Mouse (Mus musculus): ENCODE data around the gene Msh2. TPM values are rescaled to one million over a fixed set of nuclear protein-coding genes. Genes with fewer than 3 reads are reported as not detected.

Gene Msh2
- total RNA-seq (2012; rRNA removed), result 42.5 and 43.0 TPM in 2 replicates
- 10 to 100 TPM in 1 of 2 experiments, not detected in 1; 40.8 TPM for polyA plus RNA-seq (2012; ENCODE audit: insufficient read depth in 1 of 2, insufficient read length in 2 of 2, low read depth in 1 of 2, low replicate concordance in 2 of 2, missing spikeins in 1 of 2)

DNA sequence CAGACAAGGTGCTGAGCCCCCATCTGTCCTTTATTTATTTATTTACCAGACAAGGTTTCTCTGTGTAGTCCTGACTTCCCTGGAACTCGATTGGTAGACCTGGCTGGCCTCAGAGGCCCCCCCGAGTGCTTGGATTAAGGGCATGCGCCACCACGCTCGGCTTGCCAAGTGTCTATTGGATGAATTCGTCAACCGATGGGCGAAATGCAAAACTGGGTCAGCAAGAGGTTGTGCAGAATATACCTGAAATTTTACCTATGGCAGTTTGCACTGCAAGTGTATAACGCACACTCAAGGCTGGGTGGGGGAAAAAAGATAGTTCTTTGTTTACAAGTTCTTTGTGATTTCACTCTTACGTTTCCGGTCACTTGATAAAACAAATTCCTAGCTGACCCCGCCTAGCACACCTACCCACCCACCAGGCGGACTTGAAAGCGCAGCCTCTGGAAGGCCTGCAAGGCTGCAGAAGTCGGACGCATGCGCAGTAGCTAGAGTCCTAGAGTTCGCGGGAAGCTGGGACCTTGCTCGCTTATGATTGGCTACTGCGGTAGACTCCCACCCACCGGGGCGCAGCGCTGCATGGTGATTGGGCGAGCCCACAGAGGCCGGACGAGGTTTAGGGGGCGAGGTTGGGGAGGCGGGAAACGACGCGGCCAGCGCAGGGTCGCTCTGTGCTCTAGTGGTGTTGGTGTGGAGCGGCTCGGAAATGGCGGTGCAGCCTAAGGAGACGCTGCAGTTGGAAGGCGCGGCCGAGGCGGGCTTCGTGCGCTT is at the start of gene Msh2:
Gene Msh2 (plus strand): TSS at position 441 of the 771 bp plus-strand sequence.
- Histone ChIP-seq H3K9me3 (replicated peaks; ENCODE audit: insufficient read depth, low read length) (no peaks in the 10 kb centered on the region), H3K9ac (ENCODE audit: control insufficient read depth, low read depth, low read length, poor library complexity, severe bottlenecking) (peak within 1 kb of the TSS; percentile 90), H3K27ac (ENCODE audit: control insufficient read depth, low read depth, low read length) (peak within 1 kb of the TSS; percentile 67), H3K79me2 (ENCODE audit: control insufficient read depth, insufficient read depth, low read length, poor library complexity) (peaks cover 29% of the 10 kb centered on the region), H3K36me3 (ENCODE audit: control insufficient read depth in 1 of 2, insufficient read depth in 2 of 2, low read length in 2 of 2) (peaks cover 0 to 6% of the 10 kb centered on the region in 2 experiments; a peak in 1 of 4 replicates), H3K27me3 (ENCODE audit: control insufficient read depth in 1 of 2, insufficient read depth in 2 of 2, low read length in 2 of 2) (no peaks in the 10 kb centered on the region), H3K4me1 (ENCODE audit: control insufficient read depth in 1 of 2, insufficient read depth in 2 of 2, low read length in 2 of 2) (peaks cover 0 to 9% of the 10 kb centered on the region in 2 experiments; a peak in 2 of 4 replicates), H3K4me3 (ENCODE audit: control insufficient read depth in 1 of 2, insufficient read depth in 1 of 2, low read depth in 2 of 2, low read length in 2 of 2) (peak within 1 kb of the TSS; percentile 86 to 87)
- TF ChIP-seq ZMIZ1 (IDR thresholded peaks at IDR 0.05; ENCODE audit: low read depth, low read length) (peak; percentile 87), NELFE (IDR thresholded peaks at IDR 0.05; ENCODE audit: low read depth, low read length) (peak; percentile 92), NRF1 (IDR thresholded peaks at IDR 0.05; ENCODE audit: insufficient read depth, low read depth, low read length, poor library complexity, severe bottlenecking) (peak; percentile 96), ZKSCAN1 (IDR thresholded peaks at IDR 0.05; ENCODE audit: low read depth, low read length) (no peak), USF2 (IDR thresholded peaks at IDR 0.05; ENCODE audit: borderline replicate concordance in 1 of 2, insufficient read depth in 1 of 2, low read depth in 1 of 2, low read length in 2 of 2) (no peak), TAL1 (IDR thresholded peaks at IDR 0.05; ENCODE audit: low read length) (no peak), EP300 (IDR thresholded peaks at IDR 0.05; ENCODE audit: low read depth in 1 of 2, low read length in 2 of 2) (no peak), POLR2A (IDR thresholded peaks at IDR 0.05; ENCODE audit: control insufficient read depth in 1 of 2, insufficient read depth in 1 of 2, low read depth in 1 of 2, low read length in 2 of 2, poor library complexity in 1 of 2) (peak; percentile 88 to 89), SIN3A (IDR thresholded peaks at IDR 0.05; ENCODE audit: low read length) (peak; percentile 77), UBTF (IDR thresholded peaks at IDR 0.05; ENCODE audit: borderline replicate concordance, insufficient read depth, low read depth, low read length) (no peak), MEF2A (IDR thresholded peaks at IDR 0.05; ENCODE audit: extremely low read depth, insufficient replicate concordance, low read depth, low read length, poor library complexity, severe bottlenecking) (no peak), TCF12 (IDR thresholded peaks at IDR 0.05; ENCODE audit: low read depth, low read length) (no peak), RCOR1 (IDR thresholded peaks at IDR 0.05; ENCODE audit: low read depth, low read length) (no peak), POLR2AphosphoS2 (IDR thresholded peaks at IDR 0.05; ENCODE audit: low read length) (peak; percentile 78), HCFC1 (IDR thresholded peaks at IDR 0.05; ENCODE audit: low read depth, low read length) (peak; percentile 70), MYC (IDR thresholded peaks at IDR 0.05; ENCODE audit: low read depth, low read length) (no peak), MYB (IDR thresholded peaks at IDR 0.05; ENCODE audit: low read depth, low read length) (no peak), POLR2AphosphoS5 (IDR thresholded peaks at IDR 0.05; ENCODE audit: borderline replicate concordance, low read depth, low read length) (no peak), TBP (IDR thresholded peaks at IDR 0.05; ENCODE audit: low read depth, low read length) (peak; percentile 78), ETS1 (IDR thresholded peaks at IDR 0.05; ENCODE audit: low read depth, low read length) (no peak), GATA1 (IDR thresholded peaks at IDR 0.05; ENCODE audit: low read depth, low read length) (no peak), E2F4 (IDR thresholded peaks at IDR 0.05; ENCODE audit: borderline replicate concordance, low read depth, low read length) (peak; percentile 97)
- peak; percentile 99 for DNase-seq (ENCODE audit: low read depth, low spot score)

All from MEL (cell line).